Mouse (Mus musculus) embryonic facial prominence, embryonic 15.5 days (tissue): ENCODE measurements around the gene Fam24a. TPM values are rescaled to one million over a fixed set of nuclear protein-coding genes. Genes with fewer than 3 reads are reported as not detected.
A peak's percentile ranks its signal among the peaks of the same experiment; 100 is the strongest.

Experiments used
- ATAC-seq: fragments of 200-750 bp; cut with Nextera tagmentation; 2 replicates; pipeline ENCODE4 v1.8.0; 2017; ENCODE audit warnings: low read depth, moderate TSS enrichment; ENCODE audit not compliant: insufficient number of reproducible peaks, low FRiP score, low TSS enrichment
- H3K27ac ChIP-seq: fragments of 300-500 bp; sonication (generic); replicated peaks from 2 replicates; pipeline ENCODE4 v1.5.1; 2015; ENCODE audit warnings: mild to moderate bottlenecking, inconsistent platforms
- H3K27me3 ChIP-seq: fragments of 300-500 bp; sonication (generic); 2 replicates; pipeline ENCODE4 v1.6.1; 2015; ENCODE audit warnings: inconsistent platforms
- H3K36me3 ChIP-seq: fragments of 300-500 bp; sonication (generic); 2 replicates; pipeline ENCODE4 v1.6.1; 2015; ENCODE audit warnings: mild to moderate bottlenecking, inconsistent platforms
- H3K4me1 ChIP-seq: fragments of 300-500 bp; sonication (generic); 2 replicates; pipeline ENCODE4 v1.6.1; 2015; ENCODE audit warnings: inconsistent platforms
- H3K4me2 ChIP-seq: fragments of 300-500 bp; sonication (generic); replicated peaks from 2 replicates; pipeline ENCODE4 v1.6.1; 2015; ENCODE audit warnings: mild to moderate bottlenecking, inconsistent platforms
- H3K4me3 ChIP-seq: fragments of 300-500 bp; sonication (generic); replicated peaks from 2 replicates; pipeline ENCODE4 v1.5.1; 2015; ENCODE audit warnings: mild to moderate bottlenecking, inconsistent platforms
- H3K9ac ChIP-seq: fragments of 300-500 bp; sonication (generic); 2 replicates; pipeline ENCODE4 v1.6.1; 2015; ENCODE audit warnings: inconsistent platforms
- H3K9me3 ChIP-seq: fragments of 300-500 bp; sonication (generic); replicated peaks from 2 replicates; pipeline ENCODE4 v1.6.1; 2016; ENCODE audit warnings: inconsistent platforms
- WGBS: fragments of 180-500 bp; shearing (Covaris S2); methylation state at CpG from one replicate; pipeline ENCODE4 v1.1.7; 2015; 5-methylcytosine and 5-hydroxymethylcytosine counted together
- polyA plus RNA-seq: library from polyadenylated mRNA; unstranded; fragments of >200 nt; fragmentation: Nextera tagmentation; extraction: Ambion mirVana; gene quantifications from 2 replicates; pipeline ENCODE4 v1.2.1, GENCODE M21; 2015

Fam24a gene
- polyA plus RNA-seq, 1 experiment from 2014 or later: not detected

DNA sequence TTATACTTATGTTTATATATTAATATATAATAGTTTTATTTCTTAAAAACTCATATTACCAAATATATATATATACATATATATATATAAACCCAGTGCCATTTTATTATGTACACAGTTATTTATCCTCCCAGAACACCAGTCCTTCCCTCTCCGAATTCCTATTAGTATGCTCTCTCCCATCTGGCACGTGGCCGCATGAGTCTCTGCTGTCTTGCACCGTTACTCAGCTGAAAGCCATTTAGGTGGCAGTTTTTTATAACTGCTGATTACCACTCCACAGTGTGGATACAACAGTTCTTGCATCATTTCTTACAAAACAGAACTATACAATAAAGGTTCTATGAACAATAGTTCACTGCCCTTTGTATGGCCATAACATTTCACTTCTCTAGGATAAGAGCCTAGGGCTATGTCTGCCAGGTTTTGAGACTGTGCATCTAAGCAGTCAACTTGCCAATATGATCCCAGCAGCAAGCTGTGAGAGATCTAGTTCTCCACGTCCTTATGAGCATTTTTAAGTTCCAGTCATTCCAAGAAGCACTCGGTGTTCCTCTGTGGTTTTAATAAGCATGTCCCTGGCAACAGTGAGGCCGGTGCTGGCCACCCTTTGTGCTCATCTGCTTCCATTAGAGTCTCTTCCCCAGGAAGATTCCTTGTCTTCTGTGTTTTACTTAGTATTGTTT, 12.3 kb downstream of the Fam24a start:
- H3K4me1 ChIP-seq: no peaks in the 10 kb centered on the region
- no peaks in the 10 kb centered on the region for H3K9me3 ChIP-seq
- ATAC-seq: no peak
- H3K36me3 ChIP-seq: peaks cover 39% of the 10 kb centered on the region
- no peak overlapping the region for H3K9ac ChIP-seq
- 73% methylated on average over 7 of the region's 7 CpGs for WGBS
- no peaks in the 10 kb centered on the region for H3K27me3 ChIP-seq
- no peak overlapping the region for H3K4me2 ChIP-seq
- H3K27ac ChIP-seq: no peak overlapping the region
- no peak overlapping the region for H3K4me3 ChIP-seq

DNA sequence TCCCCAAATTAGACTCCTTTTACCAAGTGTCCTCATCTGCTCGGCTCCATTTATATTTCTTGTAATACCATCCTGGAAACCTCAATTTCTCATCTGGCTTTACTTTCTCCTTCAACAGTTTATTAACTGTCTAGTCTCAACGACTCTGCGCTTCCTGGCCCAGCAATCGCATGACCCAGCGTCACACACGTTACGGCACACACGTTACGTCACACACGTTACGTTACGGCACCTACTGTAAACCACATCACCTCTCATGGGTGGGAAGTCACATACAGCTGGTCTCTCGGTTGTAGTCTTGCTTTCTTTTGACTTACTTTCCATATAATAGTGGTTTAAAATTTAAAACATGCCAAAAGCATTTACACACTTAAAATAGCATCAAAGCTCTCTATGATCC, 22.4 kb downstream of the Fam24a start:
- WGBS: 94% methylated on average over 13 of the region's 13 CpGs
- no peak overlapping the region for H3K27ac ChIP-seq
- no peaks in the 10 kb centered on the region for H3K9me3 ChIP-seq
- no peak for ATAC-seq
- H3K4me1 ChIP-seq: peaks cover 3% of the 10 kb centered on the region
- no peaks in the 10 kb centered on the region for H3K27me3 ChIP-seq
- H3K36me3 ChIP-seq: peaks cover 51% of the 10 kb centered on the region
- no peak overlapping the region for H3K4me3 ChIP-seq
- H3K9ac ChIP-seq: no peak overlapping the region
- no peak overlapping the region for H3K4me2 ChIP-seq

DNA sequence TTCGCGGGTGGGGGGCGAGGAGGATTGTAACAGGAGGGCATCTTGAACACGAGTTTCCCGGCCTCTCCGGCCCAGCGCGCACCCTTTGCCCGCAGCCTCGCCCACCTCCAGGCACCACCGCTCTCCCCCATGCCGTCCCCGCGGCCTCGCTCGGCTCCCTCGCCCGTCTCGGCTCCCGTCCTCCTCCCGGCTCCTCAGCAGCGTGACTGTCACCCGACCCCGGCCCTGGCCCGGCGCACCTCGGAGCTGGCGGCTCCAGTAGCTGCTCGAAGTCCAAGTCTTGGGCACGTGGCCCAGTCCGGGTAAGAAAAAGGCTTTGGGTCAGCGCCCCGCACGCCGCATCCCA, 28.6 kb downstream of the Fam24a start:
- H3K9me3 ChIP-seq: no peaks in the 10 kb centered on the region
- H3K27ac ChIP-seq: peak overlapping the region; percentile 96
- peaks cover 15% of the 10 kb centered on the region for H3K4me1 ChIP-seq
- peaks cover 21% of the 10 kb centered on the region for H3K36me3 ChIP-seq
- under 1% methylated on average over 35 of the region's 35 CpGs for WGBS
- peak; percentile 84 for ATAC-seq
- peak overlapping the region; percentile 83 for H3K9ac ChIP-seq
- H3K4me2 ChIP-seq: peak overlapping the region; percentile 64
- H3K27me3 ChIP-seq: no peaks in the 10 kb centered on the region
- peak overlapping the region; percentile 92 for H3K4me3 ChIP-seq

- H3K9ac ChIP-seq: peak within 1 kb of the TSS; percentile 83
- H3K4me1 ChIP-seq: peaks cover 15% of the 10 kb centered on the region
- peak; percentile 99 for ATAC-seq
- no peaks in the 10 kb centered on the region for H3K9me3 ChIP-seq
- WGBS: under 1% methylated on average over 55 of the region's 55 CpGs
- H3K4me2 ChIP-seq: peak within 1 kb of the TSS; percentile 94
- H3K4me3 ChIP-seq: peak within 1 kb of the TSS; percentile 92
- H3K27me3 ChIP-seq: no peaks in the 10 kb centered on the region
- H3K36me3 ChIP-seq: peaks cover 15% of the 10 kb centered on the region
- peak within 1 kb of the TSS; percentile 96 for H3K27ac ChIP-seq
These were observed 29.1 kb downstream of the Fam24a start, which contains the start of gene 2310057M21Rik for GRCm38 (mm10) chr7:131362615-131363300. Gene 2310057M21Rik, minus strand, starts transcription at chr7:131362759.

- no peaks in the 10 kb centered on the region for H3K9me3 ChIP-seq
- H3K4me3 ChIP-seq: no peak overlapping the region
- ATAC-seq: no peak
- no peak overlapping the region for H3K9ac ChIP-seq
- peaks cover 2% of the 10 kb centered on the region; the same call in 1 of the 2 replicates for H3K36me3 ChIP-seq
- H3K4me1 ChIP-seq: peaks cover 15% of the 10 kb centered on the region
- WGBS: 90% methylated on average over 8 of the region's 8 CpGs
- no peak overlapping the region for H3K27ac ChIP-seq
- no peak overlapping the region for H3K4me2 ChIP-seq
- H3K27me3 ChIP-seq: no peaks in the 10 kb centered on the region
These were observed 30.5 kb downstream of the Fam24a start for GRCm38 (mm10) chr7:131364131-131364530.

DNA sequence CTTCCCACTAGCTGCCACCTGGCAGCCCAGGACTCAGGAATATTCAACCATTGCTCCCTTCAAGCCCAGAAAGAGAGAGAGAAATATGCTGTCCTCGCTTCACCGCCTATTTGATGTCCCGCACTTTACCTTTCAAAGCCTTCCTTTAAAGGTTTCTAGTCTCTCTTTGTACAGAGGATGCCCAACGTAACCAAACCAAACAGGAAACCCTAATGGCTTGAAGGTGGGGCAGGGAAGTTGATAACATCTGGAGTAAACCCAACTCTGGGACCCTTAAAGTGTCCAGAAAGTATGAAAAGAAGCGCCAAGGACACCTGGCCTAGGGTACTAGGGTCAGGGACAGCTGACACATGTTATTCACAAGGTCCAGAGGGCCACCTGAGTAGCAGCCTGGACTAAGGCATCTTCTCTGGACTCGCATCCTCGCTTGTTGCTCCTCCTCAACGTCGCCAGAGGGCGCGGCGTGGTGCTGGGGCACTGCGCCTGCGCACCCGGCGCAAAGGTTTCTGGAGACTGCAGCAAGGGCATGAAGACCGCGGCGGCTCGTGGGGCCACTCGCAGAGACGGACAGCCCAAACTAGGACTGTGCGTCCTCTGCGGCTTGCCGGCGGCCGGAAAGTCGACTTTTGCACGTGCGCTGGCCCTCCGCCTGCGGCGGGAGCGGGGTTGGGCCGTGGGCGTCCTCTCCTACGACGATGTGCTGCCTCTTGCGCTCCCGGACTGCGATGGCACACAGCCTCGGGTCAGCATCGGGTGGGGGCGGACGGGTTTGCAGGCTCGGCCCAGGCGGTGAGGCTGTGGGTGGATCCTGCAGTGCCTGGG, 37.2 kb downstream of the Fam24a start, which contains the start of gene Pstk:
TSS of gene Pstk (plus strand) at position 494 of the 822 bp plus-strand sequence.
- Histone ChIP-seq H3K4me2 (peak within 1 kb of the TSS; percentile 61), H3K9me3 (no peaks in the 10 kb centered on the region), H3K27ac (peak within 1 kb of the TSS; percentile 98), H3K36me3 (0 out of 2 replicates have a peak, but pooled peaks cover 3% of the 10 kb centered on the region), H3K4me3 (peak within 1 kb of the TSS; percentile 82), H3K4me1 (peaks cover 8% of the 10 kb centered on the region), H3K9ac (peak within 1 kb of the TSS; percentile 87), H3K27me3 (no peaks in the 10 kb centered on the region)
- peak; percentile 92 for ATAC-seq
- WGBS: 4% methylated on average over 47 of the region's 47 CpGs

- H3K36me3 ChIP-seq: 0 out of 2 replicates have a peak, but pooled peaks cover 3% of the 10 kb centered on the region
- no peak for ATAC-seq
- H3K27ac ChIP-seq: peak overlapping the region; percentile 98
- H3K4me2 ChIP-seq: peak overlapping the region; percentile 61
- H3K9ac ChIP-seq: peak overlapping the region; percentile 87
- peaks cover 8% of the 10 kb centered on the region for H3K4me1 ChIP-seq
- no peaks in the 10 kb centered on the region for H3K27me3 ChIP-seq
- WGBS: 9% methylated on average over 9 of the region's 9 CpGs
- H3K9me3 ChIP-seq: no peaks in the 10 kb centered on the region
- H3K4me3 ChIP-seq: peak overlapping the region; percentile 82
These were observed 37.8 kb downstream of the Fam24a start for GRCm38 (mm10) chr7:131371470-131371860.

DNA sequence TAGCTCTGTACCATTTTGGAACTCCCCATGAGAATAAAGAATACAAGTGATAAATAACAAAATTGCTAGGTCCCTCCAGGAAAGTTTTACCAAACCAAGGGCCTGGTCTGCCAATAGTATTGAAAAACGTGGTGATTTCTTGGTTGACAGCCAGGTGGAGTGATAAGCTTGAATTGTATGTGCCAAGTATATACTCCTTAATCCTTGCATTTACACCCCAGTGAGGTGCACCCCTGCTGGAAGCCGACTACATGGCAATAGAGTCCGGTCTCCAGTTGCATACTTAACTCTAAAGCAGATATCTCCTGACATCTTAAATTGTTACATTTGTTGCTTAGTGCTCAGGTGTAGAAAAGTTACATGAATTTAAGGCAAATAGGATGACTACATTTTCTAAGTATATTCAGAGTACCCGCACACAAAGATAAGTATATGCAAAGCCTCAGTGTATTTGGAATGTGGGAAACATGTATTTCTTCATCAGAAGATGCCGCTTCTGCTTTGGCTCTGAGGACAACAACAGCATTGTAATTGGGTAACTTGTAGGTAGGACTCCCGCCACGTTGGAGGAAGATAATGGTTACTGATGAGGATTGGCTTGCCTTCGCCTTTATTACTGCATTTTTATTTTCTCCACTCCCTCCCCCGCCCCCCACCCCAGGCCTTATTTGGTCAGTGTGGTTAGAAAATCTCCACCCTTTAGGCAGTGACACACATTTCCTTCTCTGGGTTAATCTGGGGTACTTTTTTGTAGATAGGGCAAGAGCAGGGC, 38.4 kb downstream of the Fam24a start:
- H3K4me1 ChIP-seq: peaks cover 8% of the 10 kb centered on the region
- 68% methylated on average over 9 of the region's 9 CpGs for WGBS
- peak overlapping the region; percentile 82 for H3K4me3 ChIP-seq
- 0 out of 2 replicates have a peak, but pooled peaks cover 3% of the 10 kb centered on the region for H3K36me3 ChIP-seq
- H3K9ac ChIP-seq: peak overlapping the region; percentile 87
- H3K27me3 ChIP-seq: no peaks in the 10 kb centered on the region
- peak overlapping the region; percentile 61 for H3K4me2 ChIP-seq
- no peak overlapping the region for H3K27ac ChIP-seq
- no peak for ATAC-seq
- no peaks in the 10 kb centered on the region for H3K9me3 ChIP-seq
